Mouse (Mus musculus) CH12.LX (cell line): ENCODE measurements around the gene Pou2f1. TPM values are rescaled to one million over a fixed set of nuclear protein-coding genes. Genes with fewer than 3 reads are reported as not detected.

Experiments
- DNase-seq: peaks from one replicate; pipeline ENCODE4 v3.0.0-alpha.2; 2013; ENCODE audit errors: extremely low read depth
- H3K27ac ChIP-seq: 2 replicates; pipeline ENCODE4 v1.5.1; 2012; ENCODE audit warnings: low read depth, mild to moderate bottlenecking, control low read depth, moderate library complexity; ENCODE audit not compliant: insufficient read depth
- H3K27me3 ChIP-seq: replicated peaks from 2 replicates; pipeline ENCODE3; 2012; ENCODE audit warnings: inconsistent platforms
- H3K36me3 ChIP-seq, 2 experiments: replicated peaks in 1 of 2; 2 replicates each; pipeline versions ENCODE3 to v1.6.1; 2012; ENCODE audit warnings: inconsistent platforms in 1 of 2, low read length in 1 of 2, mild to moderate bottlenecking in 1 of 2, mixed read lengths in 1 of 2, moderate library complexity in 1 of 2; ENCODE audit not compliant: control insufficient read depth in 1 of 2, insufficient read depth in 1 of 2
- H3K4me1 ChIP-seq, 2 experiments: 2 replicates each; pipeline ENCODE4 v1.6.1; 2012; ENCODE audit warnings: inconsistent platforms in 1 of 2, moderate library complexity in 1 of 2; ENCODE audit not compliant: insufficient read depth in 2 of 2, control insufficient read depth in 1 of 2
- H3K4me2 ChIP-seq: 2 replicates; pipeline ENCODE4 v1.6.1; 2012; ENCODE audit warnings: low read depth, mild to moderate bottlenecking, control low read depth; ENCODE audit not compliant: poor library complexity, insufficient read depth, severe bottlenecking
- H3K4me3 ChIP-seq, 3 experiments: fragments of 150-350 bp in 1 of 3; sonication (generic) in 1 of 3; replicated peaks in 1 of 3; 2 replicates each; pipeline versions ENCODE3 to v1.5.1; 2011 to 2012; ENCODE audit warnings: low read depth in 2 of 3, low read length in 2 of 3, mild to moderate bottlenecking in 2 of 3, moderate library complexity in 2 of 3, control low read depth in 1 of 3, improper control_type of control experiment in 1 of 3, inconsistent platforms in 1 of 3, mixed read lengths in 1 of 3; ENCODE audit not compliant: poor library complexity in 1 of 3
- H3K79me2 ChIP-seq: replicated peaks from 2 replicates; pipeline ENCODE4 v1.6.1; 2012; ENCODE audit warnings: mild to moderate bottlenecking, moderate library complexity; ENCODE audit not compliant: control insufficient read depth, poor library complexity, insufficient read depth, severe bottlenecking; ENCODE audit errors: extremely low read depth
- H3K9ac ChIP-seq: 2 replicates; pipeline ENCODE4 v1.6.1; 2012; ENCODE audit warnings: low read depth, mild to moderate bottlenecking, control low read depth, moderate library complexity; ENCODE audit not compliant: insufficient read depth
- H3K9me3 ChIP-seq: replicated peaks from 2 replicates; pipeline ENCODE3; 2012; ENCODE audit warnings: low read length, inconsistent platforms, mixed read lengths
- BHLHE40 ChIP-seq: IDR thresholded peaks from 2 replicates; pipeline ENCODE4 v1.6.1; 2011; ENCODE audit warnings: mild to moderate bottlenecking, low read depth, low read length, improper control_type of control experiment
- CHD1 ChIP-seq: IDR thresholded peaks from 2 replicates; pipeline ENCODE4 v1.6.1; 2012; ENCODE audit warnings: low read depth, low read length, improper control_type of control experiment, inconsistent platforms
- CHD2 ChIP-seq: IDR thresholded peaks from 2 replicates; pipeline ENCODE4 v1.6.1; 2011; ENCODE audit warnings: low read length, improper control_type of control experiment
- CTCF ChIP-seq, 2 experiments: IDR thresholded peaks in 1 of 2; conservative IDR thresholded peaks in 1 of 2; 2 replicates each; pipeline ENCODE4 v1.5.1; 2011 to 2012; ENCODE audit warnings: low read depth in 2 of 2, low read length in 2 of 2, improper control_type of control experiment in 1 of 2, inconsistent platforms in 1 of 2, mild to moderate bottlenecking in 1 of 2, moderate library complexity in 1 of 2
- E2F4 ChIP-seq: IDR thresholded peaks from 2 replicates; pipeline ENCODE4 v1.6.1; 2011; ENCODE audit warnings: low read depth, low read length, improper control_type of control experiment; ENCODE audit not compliant: insufficient replicate concordance
- ELF1 ChIP-seq: IDR thresholded peaks from 2 replicates; pipeline ENCODE4 v1.6.1; 2014; ENCODE audit warnings: low read depth, mild to moderate bottlenecking, inconsistent platforms, low read length, improper control_type of control experiment
- EP300 ChIP-seq: IDR thresholded peaks from 2 replicates; pipeline ENCODE4 v1.6.1; 2011; ENCODE audit warnings: low read length, improper control_type of control experiment
- ETS1 ChIP-seq: conservative IDR thresholded peaks from 2 replicates; pipeline ENCODE4 v1.6.1; 2012; ENCODE audit warnings: low read depth, mild to moderate bottlenecking, inconsistent platforms, low read length, improper control_type of control experiment, moderate library complexity
- GABPA ChIP-seq: IDR thresholded peaks from 2 replicates; pipeline ENCODE4 v1.6.1; 2012; ENCODE audit warnings: low read depth, low read length, improper control_type of control experiment, inconsistent platforms; ENCODE audit not compliant: insufficient replicate concordance
- HCFC1 ChIP-seq: IDR thresholded peaks from 2 replicates; pipeline ENCODE4 v1.6.1; 2012; ENCODE audit warnings: low read depth, mild to moderate bottlenecking, inconsistent platforms, low read length, improper control_type of control experiment
- IRF4 ChIP-seq: IDR thresholded peaks from 2 replicates; pipeline ENCODE4 v1.6.1; 2014; ENCODE audit warnings: low read depth, mild to moderate bottlenecking, inconsistent platforms, low read length, improper control_type of control experiment
- JUN ChIP-seq: IDR thresholded peaks from 2 replicates; pipeline ENCODE4 v1.6.1; 2011; ENCODE audit warnings: low read depth, mild to moderate bottlenecking, low read length, improper control_type of control experiment, moderate library complexity; ENCODE audit not compliant: insufficient read depth
- JUND ChIP-seq: conservative IDR thresholded peaks from 2 replicates; pipeline ENCODE4 v1.6.1; 2011; ENCODE audit warnings: low read depth, low read length, improper control_type of control experiment
- KAT2A ChIP-seq: IDR thresholded peaks from 2 replicates; pipeline ENCODE4 v1.6.1; 2012; ENCODE audit warnings: low read length, improper control_type of control experiment, inconsistent platforms; ENCODE audit not compliant: insufficient replicate concordance
- MAFK ChIP-seq: IDR thresholded peaks from 2 replicates; pipeline ENCODE4 v1.6.1; 2011; ENCODE audit warnings: low read length, improper control_type of control experiment; ENCODE audit not compliant: insufficient replicate concordance
- MAX ChIP-seq: IDR thresholded peaks from 2 replicates; pipeline ENCODE4 v1.6.1; 2011; ENCODE audit warnings: low read length, improper control_type of control experiment
- MAZ ChIP-seq: IDR thresholded peaks from 2 replicates; pipeline ENCODE4 v1.6.1; 2012; ENCODE audit warnings: low read depth, mild to moderate bottlenecking, inconsistent platforms, low read length, improper control_type of control experiment, moderate library complexity
- MEF2A ChIP-seq: IDR thresholded peaks from 2 replicates; pipeline ENCODE4 v1.6.1; 2014; ENCODE audit warnings: low read depth, mild to moderate bottlenecking, inconsistent platforms, low read length, improper control_type of control experiment, borderline replicate concordance
- MXI1 ChIP-seq: IDR thresholded peaks from 2 replicates; pipeline ENCODE4 v1.6.1; 2011; ENCODE audit warnings: mild to moderate bottlenecking, low read depth, low read length, improper control_type of control experiment
- MYC ChIP-seq: IDR thresholded peaks from 2 replicates; pipeline ENCODE4 v1.6.1; 2011; ENCODE audit warnings: low read depth, mild to moderate bottlenecking, improper control_type of control experiment, low read length
- NELFE ChIP-seq: IDR thresholded peaks from 2 replicates; pipeline ENCODE4 v1.6.1; 2011; ENCODE audit warnings: low read depth, low read length, improper control_type of control experiment
- NRF1 ChIP-seq: IDR thresholded peaks from 2 replicates; pipeline ENCODE4 v1.6.1; 2014; ENCODE audit warnings: low read depth, mild to moderate bottlenecking, inconsistent platforms, low read length, improper control_type of control experiment, moderate library complexity
- PAX5 ChIP-seq: IDR thresholded peaks from 2 replicates; pipeline ENCODE4 v1.6.1; 2012; ENCODE audit warnings: low read length, inconsistent platforms, mixed read lengths
- POLR2A ChIP-seq: IDR thresholded peaks from 2 replicates; pipeline ENCODE4 v1.6.1; 2011; ENCODE audit warnings: low read depth, mild to moderate bottlenecking, improper control_type of control experiment, low read length
- POLR2AphosphoS2 ChIP-seq: IDR thresholded peaks from 2 replicates; pipeline ENCODE4 v1.6.1; 2011; ENCODE audit warnings: low read depth, low read length, improper control_type of control experiment
- RAD21 ChIP-seq: IDR thresholded peaks from 2 replicates; pipeline ENCODE4 v1.6.1; 2011; ENCODE audit warnings: low read depth, mild to moderate bottlenecking, low read length, improper control_type of control experiment, moderate library complexity
- RCOR1 ChIP-seq: conservative IDR thresholded peaks from 2 replicates; pipeline ENCODE4 v1.6.1; 2012; ENCODE audit warnings: low read depth, mild to moderate bottlenecking, inconsistent platforms, low read length, improper control_type of control experiment
- SIN3A ChIP-seq: IDR thresholded peaks from 2 replicates; pipeline ENCODE4 v1.6.1; 2012; ENCODE audit warnings: low read length, improper control_type of control experiment, inconsistent platforms
- SMC3 ChIP-seq: IDR thresholded peaks from 2 replicates; pipeline ENCODE4 v1.6.1; 2011; ENCODE audit warnings: low read depth, low read length, improper control_type of control experiment
- TBP ChIP-seq: conservative IDR thresholded peaks from 2 replicates; pipeline ENCODE4 v1.6.1; 2011; ENCODE audit warnings: low read depth, low read length, improper control_type of control experiment
- TCF12 ChIP-seq: IDR thresholded peaks from 2 replicates; pipeline ENCODE4 v1.6.1; 2014; ENCODE audit warnings: low read depth, mild to moderate bottlenecking, inconsistent platforms, low read length, improper control_type of control experiment
- UBTF ChIP-seq: IDR thresholded peaks from 2 replicates; pipeline ENCODE4 v1.6.1; 2012; ENCODE audit warnings: low read depth, mild to moderate bottlenecking, inconsistent platforms, low read length, improper control_type of control experiment, moderate library complexity
- USF1 ChIP-seq: IDR thresholded peaks from 2 replicates; pipeline ENCODE4 v1.6.1; 2014; ENCODE audit warnings: low read depth, mild to moderate bottlenecking, inconsistent platforms, low read length, improper control_type of control experiment
- USF2 ChIP-seq: conservative IDR thresholded peaks from 2 replicates; pipeline ENCODE4 v1.6.1; 2011; ENCODE audit warnings: low read depth, low read length, improper control_type of control experiment
- ZC3H11A ChIP-seq: IDR thresholded peaks from 2 replicates; pipeline ENCODE4 v1.6.1; 2012; ENCODE audit warnings: low read depth, mild to moderate bottlenecking, inconsistent platforms, low read length, improper control_type of control experiment
- ZKSCAN1 ChIP-seq: IDR thresholded peaks from 2 replicates; pipeline ENCODE4 v1.6.1; 2012; ENCODE audit warnings: low read depth, inconsistent platforms, low read length, improper control_type of control experiment, borderline replicate concordance
- ZMIZ1 ChIP-seq: IDR thresholded peaks from 2 replicates; pipeline ENCODE4 v1.6.1; 2012; ENCODE audit warnings: low read depth, mild to moderate bottlenecking, inconsistent platforms, low read length, improper control_type of control experiment
- ZNF384 ChIP-seq: IDR thresholded peaks from 2 replicates; pipeline ENCODE4 v1.6.1; 2012; ENCODE audit warnings: low read depth, low read length, improper control_type of control experiment, inconsistent platforms
- dilution Hi-C: fragments of 300-500 bp; cut with MboI; formaldehyde crosslinking; loops from 2 replicates; pipeline ENCODE4 v1.14.3; 2020; ENCODE audit warnings: low sequenced_read_pairs; ENCODE audit not compliant: extremely low pct_unique_long_range_greater_than_20kb, extremely low pct_ligation_motif_present
- in situ Hi-C: fragments of 300-500 bp; cut with MboI; formaldehyde crosslinking; loops from 3 replicates; pipeline ENCODE4 v1.14.3; 2019; ENCODE audit warnings: low sequenced_read_pairs, low pct_ligation_motif_present, low pct_unique_long_range_greater_than_20kb, mixed read lengths
- polyA plus RNA-seq: library from polyadenylated mRNA; unstranded; fragments of >175 nt; gene quantifications from 2 replicates; pipeline ENCODE4 v1.2.1, GENCODE M21; 2012; ENCODE audit warnings: low read depth; ENCODE audit not compliant: insufficient read length
- total RNA-seq, 2 experiments: library from RNA; depleted of rRNA; stranded (reverse); fragments of 300-350 nt in 1 of 2; fragments of >200 nt in 1 of 2; gene quantifications; 2 replicates each; pipeline ENCODE4 v1.2.3; 2012 to 2014

The Pou2f1 gene
- total and polyA plus RNA-seq, 3 experiments: 6.4 to 18.3 (median 7.4) TPM

GRCm38 (mm10) chr1:165934648-165935465 lies 67.6 kb downstream of the Pou2f1 start:
- Histone ChIP-seq H3K4me2 (peak overlapping the region; percentile 100), H3K4me1 (peaks cover 0 to 25% of the 10 kb centered on the region in 2 experiments; a peak in 3 of 4 replicates), H3K79me2 (peaks cover 10% of the 10 kb centered on the region), H3K27ac (peak overlapping the region; percentile 100), H3K9ac (peak overlapping the region; percentile 88), H3K4me3 (peak overlapping the region; percentile 44 to 55 (median 48)), H3K9me3 (no peaks in the 10 kb centered on the region), H3K36me3 (no peaks in the 10 kb centered on the region), H3K27me3 (no peaks in the 10 kb centered on the region)
- TF ChIP-seq POLR2AphosphoS2 (0 out of 2 replicates have a peak, but pooled peaks have one; percentile 64), MAZ (no peak), USF2 (no peak), ZMIZ1 (no peak), NRF1 (no peak), BHLHE40 (no peak; the same call in 1 of the 2 replicates), MEF2A (peak; percentile 54; the same call in 1 of the 2 replicates), CHD1 (no peak), HCFC1 (no peak), RAD21 (no peak; the same call in 1 of the 2 replicates), KAT2A (no peak), MAX (no peak), EP300 (peak; percentile 81), IRF4 (peak; percentile 43), ZC3H11A (no peak), POLR2A (peak; percentile 71), ZKSCAN1 (no peak), CTCF (conservative IDR thresholded peaks at IDR 0.05 in 1 of 2, IDR thresholded peaks at IDR 0.05 in 1 of 2; ENCODE audit: low read depth in 2 of 2, low read length in 2 of 2) (no peak), TBP (peak; percentile 77), MXI1 (no peak; the same call in 1 of the 2 replicates), USF1 (no peak), NELFE (no peak; the same call in 1 of the 2 replicates), SMC3 (no peak), PAX5 (no peak), SIN3A (no peak), TCF12 (peak; percentile 76), ZNF384 (0 out of 2 replicates have a peak, but pooled peaks have one; percentile 16), E2F4 (0 out of 2 replicates have a peak, but pooled peaks have one; percentile 43), RCOR1 (no peak), JUND (peak; percentile 62), MAFK (no peak), UBTF (no peak), ETS1 (peak; percentile 80), CHD2 (peak; percentile 56; the same call in 1 of the 2 replicates), GABPA (no peak), ELF1 (0 out of 2 replicates have a peak, but pooled peaks have one; percentile 27), JUN (no peak), MYC (peak; percentile 6; the same call in 1 of the 2 replicates)
- DNase-seq: peak; percentile 95
- dilution Hi-C loops: no loop called here
- in situ Hi-C loops: loop anchor here (10.0 kb wide), 1 partner anchor 60 kb away; no protein-coding TSS in a partner anchor
